Mouse (Mus musculus) heart, embryonic 16.5 days (tissue): ENCODE measurements around the gene Zdhhc14. TPM values are rescaled to one million over a fixed set of nuclear protein-coding genes. Genes with fewer than 3 reads are reported as not detected.

ENCODE experiments used
- ATAC-seq: fragments of 200-750 bp; cut with Nextera tagmentation; replicated peaks from 2 replicates; pipeline ENCODE4 v1.8.0; 2017; ENCODE audit warnings: moderate number of reproducible peaks; ENCODE audit not compliant: insufficient read depth, low FRiP score; ENCODE audit errors: extremely low read depth
- H3K27ac ChIP-seq: fragments of 300-500 bp; sonication (generic); 2 replicates; pipeline ENCODE4 v1.5.1; 2014; ENCODE audit warnings: mild to moderate bottlenecking, low read length, control low read depth, moderate library complexity
- H3K27me3 ChIP-seq: fragments of 300-500 bp; sonication (generic); 2 replicates; pipeline ENCODE4 v1.6.1; 2014; ENCODE audit warnings: low read length, mixed read lengths; ENCODE audit not compliant: control insufficient read depth, insufficient read depth
- H3K36me3 ChIP-seq: fragments of 300-500 bp; sonication (generic); 2 replicates; pipeline ENCODE4 v1.6.1; 2014; ENCODE audit not compliant: control insufficient read depth, insufficient read depth
- H3K4me1 ChIP-seq: fragments of 300-500 bp; sonication (generic); 2 replicates; pipeline ENCODE4 v1.6.1; 2014; ENCODE audit warnings: low read length, mixed read lengths; ENCODE audit not compliant: control insufficient read depth, insufficient read depth
- H3K4me2 ChIP-seq: fragments of 300-500 bp; sonication (generic); 2 replicates; pipeline ENCODE4 v1.6.1; 2014; ENCODE audit warnings: low read depth, mild to moderate bottlenecking, control low read depth, low read length
- H3K4me3 ChIP-seq: fragments of 300-500 bp; sonication (generic); 2 replicates; pipeline ENCODE4 v1.5.1; 2014; ENCODE audit warnings: mild to moderate bottlenecking, control low read depth, low read length
- H3K9ac ChIP-seq: fragments of 300-500 bp; sonication (generic); 2 replicates; pipeline ENCODE4 v1.6.1; 2014; ENCODE audit warnings: low read length, control low read depth
- H3K9me3 ChIP-seq: fragments of 300-500 bp; sonication (generic); replicated peaks from 2 replicates; pipeline ENCODE4 v1.6.1; 2016; ENCODE audit warnings: low read length; ENCODE audit not compliant: control insufficient read depth
- WGBS: fragments of 180-500 bp; shearing (Covaris S2); extraction: QIAGEN DNeasy Blood & Tissue Kit; methylation state at CpG from one replicate; pipeline ENCODE4 v1.1.7; 2014; 5-methylcytosine and 5-hydroxymethylcytosine counted together
- polyA plus RNA-seq: library from polyadenylated mRNA; unstranded; fragments of >200 nt; fragmentation: Nextera tagmentation; extraction: Ambion mirVana; gene quantifications from 2 replicates; pipeline ENCODE4 v1.2.1, GENCODE M21; 2015

The Zdhhc14 gene
- polyA plus RNA-seq, 1 experiment from 2014 or later: 1.3 TPM

GRCm38 (mm10) chr17:5768164-5768705 is 275.9 kb downstream of the Zdhhc14 start:
- 69% methylated on average over 6 of the region's 6 CpGs for WGBS
- Histone ChIP-seq H3K9me3 (no peaks in the 10 kb centered on the region), H3K4me3 (no peak overlapping the region), H3K27ac (no peak overlapping the region), H3K4me2 (no peak overlapping the region), H3K36me3 (no peaks in the 10 kb centered on the region), H3K9ac (no peak overlapping the region), H3K27me3 (no peaks in the 10 kb centered on the region), H3K4me1 (peaks cover 12% of the 10 kb centered on the region)
- no peak for ATAC-seq

- no peaks in the 10 kb centered on the region for H3K27me3 ChIP-seq
- H3K36me3 ChIP-seq: no peaks in the 10 kb centered on the region
- H3K4me2 ChIP-seq: no peak overlapping the region
- H3K9me3 ChIP-seq: no peaks in the 10 kb centered on the region
- peaks cover 12% of the 10 kb centered on the region for H3K4me1 ChIP-seq
- no peak overlapping the region for H3K27ac ChIP-seq
- WGBS: 76% methylated on average over 9 of the region's 9 CpGs
- no peak overlapping the region for H3K4me3 ChIP-seq
- no peak for ATAC-seq
- no peak overlapping the region for H3K9ac ChIP-seq
Measured at GRCm38 (mm10) chr17:5768810-5769520, 276.6 kb downstream of the Zdhhc14 start.

DNA sequence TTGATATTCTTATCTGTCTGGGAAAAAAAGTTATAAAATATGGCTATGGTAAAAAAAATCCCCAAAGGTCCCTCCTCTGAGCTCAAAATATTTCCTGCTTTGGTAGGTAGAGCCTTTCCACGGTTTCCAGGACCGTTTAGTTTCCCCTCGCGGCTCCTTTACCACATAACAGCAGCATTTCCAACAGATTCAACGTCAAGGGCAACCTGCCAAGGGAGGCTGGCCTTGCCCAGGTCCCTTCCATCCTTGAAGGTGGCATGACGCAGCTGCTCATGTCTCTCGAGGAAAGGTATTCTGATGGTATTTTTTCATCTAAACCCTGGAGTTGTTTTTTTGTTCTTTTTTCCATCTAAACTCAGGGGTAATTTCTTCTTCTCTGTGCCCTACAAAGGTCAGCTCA is 277.4 kb downstream of the Zdhhc14 start:
- peaks cover 12% of the 10 kb centered on the region for H3K4me1 ChIP-seq
- 0 out of 2 replicates have a peak, but pooled peaks cover 1% of the 10 kb centered on the region for H3K9me3 ChIP-seq
- H3K27me3 ChIP-seq: no peaks in the 10 kb centered on the region
- peak overlapping the region; percentile 75 for H3K4me2 ChIP-seq
- H3K27ac ChIP-seq: peak overlapping the region; percentile 84
- peak overlapping the region; percentile 66; the same call in 1 of the 2 replicates for H3K9ac ChIP-seq
- ATAC-seq: no peak
- peak overlapping the region; percentile 54 for H3K4me3 ChIP-seq
- H3K36me3 ChIP-seq: no peaks in the 10 kb centered on the region
- 30% methylated on average over 7 of the region's 7 CpGs for WGBS

GRCm38 (mm10) chr17:5770265-5771249 is 278.2 kb downstream of the Zdhhc14 start:
- 0 out of 2 replicates have a peak, but pooled peaks cover 3% of the 10 kb centered on the region for H3K9me3 ChIP-seq
- H3K27ac ChIP-seq: peak overlapping the region; percentile 84
- peak overlapping the region; percentile 66 for H3K9ac ChIP-seq
- peak overlapping the region; percentile 75 for H3K4me2 ChIP-seq
- ATAC-seq: peak; percentile 92
- H3K4me1 ChIP-seq: peaks cover 12% of the 10 kb centered on the region
- no peaks in the 10 kb centered on the region for H3K36me3 ChIP-seq
- peak overlapping the region; percentile 54 for H3K4me3 ChIP-seq
- WGBS: 8% methylated on average over 22 of the region's 22 CpGs
- H3K27me3 ChIP-seq: no peaks in the 10 kb centered on the region

GRCm38 (mm10) chr17:5780213-5780975 is 288.0 kb downstream of the Zdhhc14 start:
- Histone ChIP-seq H3K4me1 (no peaks in the 10 kb centered on the region), H3K4me3 (no peak overlapping the region), H3K27ac (no peak overlapping the region), H3K27me3 (no peaks in the 10 kb centered on the region), H3K9me3 (no peaks in the 10 kb centered on the region), H3K4me2 (no peak overlapping the region), H3K9ac (no peak overlapping the region), H3K36me3 (no peaks in the 10 kb centered on the region)
- 62% methylated on average over 5 of the region's 5 CpGs for WGBS
- no peak for ATAC-seq

DNA sequence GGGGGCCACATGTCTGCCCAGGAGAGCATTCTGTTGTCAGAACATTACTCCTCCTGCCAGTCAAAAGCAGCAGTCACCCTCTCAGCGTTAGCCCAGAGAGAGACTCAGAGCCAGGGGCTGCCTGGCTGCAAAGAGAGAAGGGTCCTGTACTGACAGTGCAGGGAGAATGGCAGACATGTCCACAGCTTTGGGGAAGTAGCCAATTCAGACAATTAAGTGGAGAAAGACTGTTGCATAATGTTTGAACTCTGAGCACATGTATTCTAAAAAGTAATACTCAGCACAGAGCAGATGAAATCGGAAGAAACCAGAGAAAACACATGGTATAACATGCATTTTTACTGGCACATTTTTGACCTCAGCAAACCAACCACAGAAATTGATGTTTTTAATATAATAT is 292.9 kb downstream of the Zdhhc14 start:
- Histone ChIP-seq H3K9ac (no peak overlapping the region), H3K36me3 (no peaks in the 10 kb centered on the region), H3K4me2 (no peak overlapping the region), H3K27me3 (no peaks in the 10 kb centered on the region), H3K9me3 (peaks cover 4% of the 10 kb centered on the region), H3K4me1 (no peaks in the 10 kb centered on the region), H3K27ac (no peak overlapping the region), H3K4me3 (no peak overlapping the region)
- WGBS: 56% methylated on average over 2 of the region's 2 CpGs
- ATAC-seq: no peak

GRCm38 (mm10) chr17:5792164-5792791 is 299.9 kb downstream of the Zdhhc14 start:
- H3K9ac ChIP-seq: no peak overlapping the region
- WGBS: 84% methylated on average over 12 of the region's 12 CpGs
- H3K4me3 ChIP-seq: no peak overlapping the region
- ATAC-seq: no peak
- H3K27ac ChIP-seq: no peak overlapping the region
- peaks cover 7% of the 10 kb centered on the region for H3K4me1 ChIP-seq
- no peaks in the 10 kb centered on the region for H3K27me3 ChIP-seq
- no peaks in the 10 kb centered on the region for H3K36me3 ChIP-seq
- H3K9me3 ChIP-seq: peaks cover 4% of the 10 kb centered on the region
- H3K4me2 ChIP-seq: no peak overlapping the region

GRCm38 (mm10) chr17:5793593-5793992 is 301.2 kb downstream of the Zdhhc14 start:
- Histone ChIP-seq H3K9me3 (no peaks in the 10 kb centered on the region), H3K4me2 (no peak overlapping the region), H3K27ac (no peak overlapping the region), H3K36me3 (no peaks in the 10 kb centered on the region), H3K4me1 (peaks cover 17% of the 10 kb centered on the region), H3K27me3 (no peaks in the 10 kb centered on the region), H3K4me3 (no peak overlapping the region), H3K9ac (no peak overlapping the region)
- WGBS: 71% methylated on average over 4 of the region's 4 CpGs
- ATAC-seq: no peak
